Mouse (Mus musculus) thymus, adult 2 months (tissue): Measurements from ENCODE around the gene Raver1.

Source experiments
- CTCF ChIP-seq: fragments of 200-500 bp; IDR thresholded peaks from 2 replicates; pipeline ENCODE4 v1.5.1; 2012; ENCODE audit warnings: mild to moderate bottlenecking, control low read depth, low read length, moderate library complexity, borderline replicate concordance; ENCODE audit not compliant: control insufficient read depth, poor library complexity, insufficient read depth; ENCODE audit errors: extremely low read depth
- POLR2A ChIP-seq: fragments of 200-500 bp; IDR thresholded peaks from 2 replicates; pipeline ENCODE4 v1.6.1; 2012; ENCODE audit warnings: mild to moderate bottlenecking, low read length, control low read depth, moderate library complexity; ENCODE audit not compliant: control insufficient read depth, poor library complexity, insufficient read depth; ENCODE audit errors: extremely low read depth

GRCm38 (mm10) chr9:21035586-21035985 lies 56.2 kb downstream of the Raver1 start:
- TF ChIP-seq POLR2A (no peak), CTCF (no peak)
